Comparison of ENCODE assay signal across 8 mouse cellular contexts in the genomic region with DNA sequence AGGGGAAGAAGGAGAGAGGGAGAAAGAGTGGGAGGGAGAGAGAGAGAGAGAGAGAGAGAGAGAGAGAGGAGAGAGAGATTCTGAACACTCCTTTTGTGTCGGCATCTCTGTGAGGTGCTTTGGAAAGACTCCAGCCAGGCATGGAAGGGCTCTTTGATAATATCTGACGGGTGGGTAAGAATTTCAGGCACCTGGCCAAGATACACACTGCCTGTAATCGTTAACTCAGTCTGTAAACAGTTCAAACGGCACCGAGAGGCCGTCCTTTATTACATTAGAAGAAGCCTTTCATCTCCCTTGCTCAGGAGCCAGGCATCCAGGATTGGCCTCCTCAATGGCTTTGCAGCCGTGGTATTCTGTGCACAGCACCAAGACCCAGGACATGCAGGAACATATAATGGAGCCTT. TPM values are rescaled to one million over a fixed set of nuclear protein-coding genes. Genes with fewer than 3 reads are reported as not detected.
DNase-seq lines count a peak whose midpoint lies in the region; ATAC-seq lines count a peak whose summit lies in the region.

No protein-coding gene starts in this region.

- peak; percentile 85 for DNase-seq in urinary bladder, postnatal 14 days (ENCODE audit: low spot score)
- DNase-seq in urinary bladder, adult 2 months (ENCODE audit: low spot score) = no peak
- DNase-seq in kidney, adult 9 months = peak; percentile 83
- DNase-seq in B cell, adult 2 months = no peak

- peak overlapping the region; percentile 65 for H3K27ac ChIP-seq in forebrain, embryonic 12.5 days
- H3K27ac ChIP-seq in forebrain, embryonic 16.5 days (ENCODE audit: low read length) = no peak overlapping the region
- peak overlapping the region; percentile 94 for H3K27ac ChIP-seq in lung, embryonic 15.5 days

- no peaks in the 10 kb centered on the region for H3K9me3 ChIP-seq in forebrain, embryonic 12.5 days
- no peaks in the 10 kb centered on the region for H3K9me3 ChIP-seq in forebrain, embryonic 16.5 days (ENCODE audit: control insufficient read depth, low read length)
- H3K9me3 ChIP-seq in lung, embryonic 15.5 days = no peaks in the 10 kb centered on the region

- H3K27me3 ChIP-seq in forebrain, embryonic 12.5 days = no peaks in the 10 kb centered on the region
- no peaks in the 10 kb centered on the region for H3K27me3 ChIP-seq in forebrain, embryonic 16.5 days (replicated peaks; ENCODE audit: control insufficient read depth, insufficient read depth, low read length)
- no peaks in the 10 kb centered on the region for H3K27me3 ChIP-seq in lung, embryonic 15.5 days

- ATAC-seq in forebrain, embryonic 12.5 days (ENCODE audit: low FRiP score) = no peak
- no peak for ATAC-seq in forebrain, embryonic 16.5 days
- ATAC-seq in lung, embryonic 15.5 days (ENCODE audit: borderline replicate concordance, extremely low read depth, low FRiP score, low TSS enrichment) = peak; percentile 79
- ATAC-seq in cerebellum, adult (ENCODE audit: insufficient number of reproducible peaks, low FRiP score, low TSS enrichment) = no peak

- H3K4me2 ChIP-seq in forebrain, embryonic 12.5 days = peak overlapping the region; percentile 17
- H3K4me2 ChIP-seq in forebrain, embryonic 16.5 days (ENCODE audit: low read length) = no peak overlapping the region
- H3K4me2 ChIP-seq in lung, embryonic 15.5 days = peak overlapping the region; percentile 40

- 35% methylated on average over 7 of the region's 7 CpGs for WGBS in forebrain, embryonic 12.5 days
- 7% methylated on average over 7 of the region's 7 CpGs for WGBS in forebrain, embryonic 16.5 days
- 5% methylated on average over 7 of the region's 7 CpGs for WGBS in lung, embryonic 15.5 days

- H3K36me3 ChIP-seq in forebrain, embryonic 12.5 days (replicated peaks) = no peaks in the 10 kb centered on the region
- H3K36me3 ChIP-seq in forebrain, embryonic 16.5 days (ENCODE audit: control insufficient read depth, insufficient read depth) = no peaks in the 10 kb centered on the region
- H3K36me3 ChIP-seq in lung, embryonic 15.5 days = no peaks in the 10 kb centered on the region

- H3K4me3 ChIP-seq in forebrain, embryonic 12.5 days (replicated peaks) = no peak overlapping the region
- no peak overlapping the region for H3K4me3 ChIP-seq in forebrain, embryonic 16.5 days (replicated peaks; ENCODE audit: low read length)
- no peak overlapping the region; the same call in 1 of the 2 replicates for H3K4me3 ChIP-seq in lung, embryonic 15.5 days

- H3K9ac ChIP-seq in forebrain, embryonic 12.5 days = no peak overlapping the region
- no peak overlapping the region for H3K9ac ChIP-seq in forebrain, embryonic 16.5 days (replicated peaks; ENCODE audit: low read depth, low read length)
- H3K9ac ChIP-seq in lung, embryonic 15.5 days = 0 out of 2 replicates have a peak overlapping the region, but pooled peaks have one; percentile 4

- H3K4me1 ChIP-seq in forebrain, embryonic 12.5 days = peaks cover 10% of the 10 kb centered on the region
- peaks cover 7% of the 10 kb centered on the region for H3K4me1 ChIP-seq in forebrain, embryonic 16.5 days (replicated peaks; ENCODE audit: control insufficient read depth, insufficient read depth, low read length)
- H3K4me1 ChIP-seq in lung, embryonic 15.5 days = peaks cover 44% of the 10 kb centered on the region

RNA-seq across cellular contexts. Expression of gene Rnf43, which starts 26.9 kb away (rescaled TPM):
- polyA plus RNA-seq in forebrain, embryonic 12.5 days (2016; fragmentation: Nextera tagmentation; extraction: Ambion mirVana) = 1.4 and 1.8 TPM in 2 replicates
- 0.76 and 1.9 TPM in 2 replicates for polyA plus RNA-seq in forebrain, embryonic 16.5 days (2015; fragmentation: Nextera tagmentation; extraction: Ambion mirVana)
- polyA plus RNA-seq in urinary bladder, adult 2 months (2012; rRNA removed) = 3.1 and 3.5 TPM in 2 replicates
- 14.3 and 16.4 TPM in 2 replicates for polyA plus RNA-seq in lung, embryonic 15.5 days (2015; fragmentation: Nextera tagmentation; extraction: Ambion mirVana)

RNA-seq across cellular contexts. Expression of gene Supt4a, which starts 47.9 kb away (rescaled TPM):
- polyA plus RNA-seq in forebrain, embryonic 12.5 days (2016; fragmentation: Nextera tagmentation; extraction: Ambion mirVana) = 118 and 137 TPM in 2 replicates
- 133 and 147 TPM in 2 replicates for polyA plus RNA-seq in forebrain, embryonic 16.5 days (2015; fragmentation: Nextera tagmentation; extraction: Ambion mirVana)
- 94.2 and 98.4 TPM in 2 replicates for polyA plus RNA-seq in urinary bladder, adult 2 months (2012; rRNA removed)
- 144 and 155 TPM in 2 replicates for polyA plus RNA-seq in lung, embryonic 15.5 days (2015; fragmentation: Nextera tagmentation; extraction: Ambion mirVana)

Comparison
In these comparisons a context has a peak if more than half of its experiments do, and no peak if none do; other contexts are left out.
1. DNase-seq: peak in urinary bladder, postnatal 14 days (single experiment) and kidney, adult 9 months (single experiment); none in urinary bladder, adult 2 months (single experiment) and B cell, adult 2 months (0 of 2).